Mouse (Mus musculus): ENCODE measurements around the gene Slco2a1. TPM values are rescaled to one million over a fixed set of nuclear protein-coding genes. Genes with fewer than 3 reads are reported as not detected.

Gene Slco2a1
- polyA plus RNA-seq, 1 experiment from 2014 or later: 1.8 TPM

DNA sequence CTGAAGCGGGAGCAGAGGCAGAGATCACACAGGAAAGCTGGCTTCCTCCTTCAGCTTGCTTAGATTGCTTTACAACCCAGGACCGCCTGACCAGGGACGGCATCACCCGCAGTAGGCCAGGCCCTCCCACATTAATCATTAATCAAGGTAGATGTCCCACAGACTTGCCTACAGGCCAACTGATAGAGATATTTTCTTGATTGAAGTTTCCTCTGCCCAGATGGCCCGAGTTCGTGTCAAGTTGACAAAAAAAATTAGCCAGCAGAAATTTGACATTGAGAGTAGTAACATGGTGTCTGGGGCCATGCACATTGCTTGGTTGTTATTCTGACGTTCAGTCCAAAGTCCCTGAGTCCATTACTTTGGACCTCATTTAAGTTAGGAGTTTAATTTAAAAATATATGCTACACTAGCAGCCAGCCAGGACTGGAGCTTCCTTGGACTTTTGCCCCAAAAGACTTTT lies 60.6 kb downstream of the Slco2a1 start:
- Histone ChIP-seq H3K36me3 (replicated peaks; ENCODE audit: control insufficient read depth, insufficient read depth, low read depth, low read length) (no peaks in the 10 kb centered on the region), H3K4me3 (ENCODE audit: low read depth, low read length) (no peak overlapping the region), H3K9ac (replicated peaks; ENCODE audit: low read length) (no peak overlapping the region), H3K4me1 (ENCODE audit: control insufficient read depth, insufficient read depth, low read length) (no peaks in the 10 kb centered on the region), H3K4me2 (ENCODE audit: low read depth, low read length) (no peak overlapping the region), H3K27me3 (ENCODE audit: control insufficient read depth, insufficient read depth, low read length) (no peaks in the 10 kb centered on the region), H3K27ac (replicated peaks; ENCODE audit: low read depth, low read length) (no peak overlapping the region), H3K9me3 (replicated peaks; ENCODE audit: control insufficient read depth, low read length) (no peaks in the 10 kb centered on the region)
- 83% methylated on average over 7 of the region's 7 CpGs for WGBS
- ATAC-seq (replicated peaks; ENCODE audit: insufficient number of reproducible peaks, low FRiP score, low TSS enrichment, low read depth) (no peak), DNase-seq (ENCODE audit: low spot score) (no peak)

DNA sequence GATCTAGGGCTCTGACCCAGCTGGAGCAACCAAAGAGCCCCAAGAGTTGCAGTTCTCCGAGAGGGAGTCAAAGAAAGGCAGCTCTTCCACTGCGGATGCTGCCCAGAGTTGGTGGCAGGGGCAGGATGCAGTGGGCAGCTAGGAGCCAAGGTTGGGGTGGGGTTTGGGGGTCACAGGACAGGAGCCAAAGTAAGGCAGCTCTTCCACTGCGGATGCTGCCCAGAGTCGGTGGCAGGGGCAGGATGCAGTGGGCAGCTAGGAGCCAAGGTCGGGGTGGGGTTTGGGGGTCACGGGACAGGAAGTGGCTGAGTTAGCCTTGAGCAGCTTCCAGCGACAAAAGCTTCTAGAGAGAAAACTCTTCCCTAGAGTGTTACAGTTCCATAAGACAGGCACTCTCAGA lies 65.3 kb downstream of the Slco2a1 start:
- Histone ChIP-seq H3K36me3 (replicated peaks; ENCODE audit: control insufficient read depth, insufficient read depth, low read depth, low read length) (no peaks in the 10 kb centered on the region), H3K27ac (replicated peaks; ENCODE audit: low read depth, low read length) (no peak overlapping the region), H3K27me3 (ENCODE audit: control insufficient read depth, insufficient read depth, low read length) (no peaks in the 10 kb centered on the region), H3K4me3 (ENCODE audit: low read depth, low read length) (no peak overlapping the region), H3K9me3 (replicated peaks; ENCODE audit: control insufficient read depth, low read length) (no peaks in the 10 kb centered on the region), H3K9ac (replicated peaks; ENCODE audit: low read length) (no peak overlapping the region), H3K4me1 (ENCODE audit: control insufficient read depth, insufficient read depth, low read length) (no peaks in the 10 kb centered on the region), H3K4me2 (ENCODE audit: low read depth, low read length) (no peak overlapping the region)
- no peak for DNase-seq (ENCODE audit: low spot score)
- WGBS: 62% methylated on average over 7 of the region's 7 CpGs
- ATAC-seq (replicated peaks; ENCODE audit: insufficient number of reproducible peaks, low FRiP score, low TSS enrichment, low read depth): no peak

DNA sequence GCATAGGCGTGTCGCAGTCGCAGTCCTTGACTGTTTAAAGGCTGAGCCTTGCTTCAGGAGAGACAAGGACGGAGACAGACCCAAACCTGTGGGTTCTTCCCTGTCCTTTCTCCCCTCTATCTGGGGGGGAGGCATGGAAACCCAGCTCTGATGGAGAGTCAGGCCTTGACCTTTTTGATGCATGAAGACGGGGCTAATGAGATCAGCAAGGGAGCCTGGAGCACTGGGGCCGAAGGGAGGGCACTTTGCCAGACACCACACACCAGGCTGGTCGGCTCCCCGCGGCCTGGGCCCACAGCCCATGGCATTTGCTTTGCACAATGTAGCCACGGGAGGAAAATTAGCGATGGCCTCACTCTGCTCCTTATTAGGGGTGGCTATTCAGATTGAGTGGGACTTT lies 66.5 kb downstream of the Slco2a1 start:
- Histone ChIP-seq H3K4me1 (ENCODE audit: control insufficient read depth, insufficient read depth, low read length) (no peaks in the 10 kb centered on the region), H3K9me3 (replicated peaks; ENCODE audit: control insufficient read depth, low read length) (no peaks in the 10 kb centered on the region), H3K27me3 (ENCODE audit: control insufficient read depth, insufficient read depth, low read length) (no peaks in the 10 kb centered on the region), H3K9ac (replicated peaks; ENCODE audit: low read length) (no peak overlapping the region), H3K4me2 (ENCODE audit: low read depth, low read length) (no peak overlapping the region), H3K4me3 (ENCODE audit: low read depth, low read length) (no peak overlapping the region), H3K36me3 (replicated peaks; ENCODE audit: control insufficient read depth, insufficient read depth, low read depth, low read length) (no peaks in the 10 kb centered on the region), H3K27ac (replicated peaks; ENCODE audit: low read depth, low read length) (no peak overlapping the region)
- ATAC-seq (replicated peaks; ENCODE audit: insufficient number of reproducible peaks, low FRiP score, low TSS enrichment, low read depth) (peak; percentile 62; the same call in 1 of the 2 replicates), DNase-seq (ENCODE audit: low spot score) (no peak)
- WGBS: 57% methylated on average over 11 of the region's 11 CpGs

- ATAC-seq (replicated peaks; ENCODE audit: insufficient number of reproducible peaks, low FRiP score, low TSS enrichment, low read depth): no peak
- WGBS: 92% methylated on average over 5 of the region's 5 CpGs
- DNase-seq (ENCODE audit: low spot score): no peak
These were observed 67.7 kb downstream of the Slco2a1 start for GRCm38 (mm10) chr9:103056164-103056563.

GRCm38 (mm10) chr9:103060551-103060950 lies 72.0 kb downstream of the Slco2a1 start:
- ATAC-seq (replicated peaks; ENCODE audit: insufficient number of reproducible peaks, low FRiP score, low TSS enrichment, low read depth) (no peak), DNase-seq (ENCODE audit: low spot score) (no peak)
- Histone ChIP-seq H3K4me3 (ENCODE audit: low read depth, low read length) (no peak overlapping the region), H3K4me2 (ENCODE audit: low read depth, low read length) (no peak overlapping the region), H3K36me3 (replicated peaks; ENCODE audit: control insufficient read depth, insufficient read depth, low read depth, low read length) (no peaks in the 10 kb centered on the region), H3K27ac (replicated peaks; ENCODE audit: low read depth, low read length) (no peak overlapping the region), H3K9ac (replicated peaks; ENCODE audit: low read length) (no peak overlapping the region), H3K4me1 (ENCODE audit: control insufficient read depth, insufficient read depth, low read length) (no peaks in the 10 kb centered on the region), H3K27me3 (ENCODE audit: control insufficient read depth, insufficient read depth, low read length) (no peaks in the 10 kb centered on the region), H3K9me3 (replicated peaks; ENCODE audit: control insufficient read depth, low read length) (no peaks in the 10 kb centered on the region)
- 77% methylated on average over 2 of the region's 2 CpGs for WGBS

More at GRCm38 (mm10) chr9:103056164-103056563, 67.7 kb downstream of the Slco2a1 start:
- Histone ChIP-seq H3K4me3 (ENCODE audit: low read depth, low read length) (no peak overlapping the region), H3K4me2 (ENCODE audit: low read depth, low read length) (no peak overlapping the region), H3K27ac (replicated peaks; ENCODE audit: low read depth, low read length) (no peak overlapping the region), H3K9me3 (replicated peaks; ENCODE audit: control insufficient read depth, low read length) (no peaks in the 10 kb centered on the region), H3K4me1 (ENCODE audit: control insufficient read depth, insufficient read depth, low read length) (no peaks in the 10 kb centered on the region), H3K27me3 (ENCODE audit: control insufficient read depth, insufficient read depth, low read length) (no peaks in the 10 kb centered on the region), H3K9ac (replicated peaks; ENCODE audit: low read length) (no peak overlapping the region), H3K36me3 (replicated peaks; ENCODE audit: control insufficient read depth, insufficient read depth, low read depth, low read length) (no peaks in the 10 kb centered on the region)

GRCm38 (mm10) chr9:103061471-103062053 lies 73.0 kb downstream of the Slco2a1 start:
- no peaks in the 10 kb centered on the region for H3K9me3 ChIP-seq (replicated peaks; ENCODE audit: control insufficient read depth, low read length)
- H3K4me1 ChIP-seq (ENCODE audit: control insufficient read depth, insufficient read depth, low read length): no peaks in the 10 kb centered on the region
- H3K4me3 ChIP-seq (ENCODE audit: low read depth, low read length): no peak overlapping the region
- no peaks in the 10 kb centered on the region for H3K27me3 ChIP-seq (ENCODE audit: control insufficient read depth, insufficient read depth, low read length)
- H3K4me2 ChIP-seq (ENCODE audit: low read depth, low read length): no peak overlapping the region
- 64% methylated on average over 5 of the region's 5 CpGs for WGBS
- DNase-seq (ENCODE audit: low spot score): no peak
- no peaks in the 10 kb centered on the region for H3K36me3 ChIP-seq (replicated peaks; ENCODE audit: control insufficient read depth, insufficient read depth, low read depth, low read length)
- H3K27ac ChIP-seq (replicated peaks; ENCODE audit: low read depth, low read length): no peak overlapping the region
- no peak for ATAC-seq (replicated peaks; ENCODE audit: insufficient number of reproducible peaks, low FRiP score, low TSS enrichment, low read depth)
- H3K9ac ChIP-seq (replicated peaks; ENCODE audit: low read length): no peak overlapping the region

DNA sequence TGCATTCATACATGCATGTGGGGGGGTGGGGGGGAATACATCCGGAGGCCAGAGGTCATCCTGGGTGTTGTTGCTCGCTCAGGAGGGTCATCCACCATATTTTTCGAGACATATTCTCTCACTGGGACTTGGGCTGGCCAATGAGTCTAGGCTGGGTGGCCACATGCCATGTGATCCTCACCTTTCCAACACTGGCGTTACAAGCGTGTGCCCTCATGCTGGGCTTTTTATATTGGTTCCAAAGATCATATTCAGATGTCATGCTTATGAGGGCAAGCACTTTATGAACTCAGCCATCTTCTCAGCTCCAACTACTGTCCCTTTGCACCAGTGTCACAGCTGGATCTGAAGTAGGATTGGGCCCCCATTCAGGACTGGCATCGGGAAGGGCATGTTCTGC lies 75.1 kb downstream of the Slco2a1 start:
- 89% methylated on average over 6 of the region's 6 CpGs for WGBS
- no peaks in the 10 kb centered on the region for H3K9me3 ChIP-seq (replicated peaks; ENCODE audit: control insufficient read depth, low read length)
- no peak overlapping the region for H3K4me2 ChIP-seq (ENCODE audit: low read depth, low read length)
- H3K27ac ChIP-seq (replicated peaks; ENCODE audit: low read depth, low read length): no peak overlapping the region
- ATAC-seq (replicated peaks; ENCODE audit: insufficient number of reproducible peaks, low FRiP score, low TSS enrichment, low read depth) (no peak), DNase-seq (ENCODE audit: low spot score) (no peak)
- no peaks in the 10 kb centered on the region for H3K27me3 ChIP-seq (ENCODE audit: control insufficient read depth, insufficient read depth, low read length)
- no peaks in the 10 kb centered on the region for H3K4me1 ChIP-seq (ENCODE audit: control insufficient read depth, insufficient read depth, low read length)
- no peak overlapping the region for H3K4me3 ChIP-seq (ENCODE audit: low read depth, low read length)
- H3K9ac ChIP-seq (replicated peaks; ENCODE audit: low read length): no peak overlapping the region
- no peaks in the 10 kb centered on the region for H3K36me3 ChIP-seq (replicated peaks; ENCODE audit: control insufficient read depth, insufficient read depth, low read depth, low read length)

DNA sequence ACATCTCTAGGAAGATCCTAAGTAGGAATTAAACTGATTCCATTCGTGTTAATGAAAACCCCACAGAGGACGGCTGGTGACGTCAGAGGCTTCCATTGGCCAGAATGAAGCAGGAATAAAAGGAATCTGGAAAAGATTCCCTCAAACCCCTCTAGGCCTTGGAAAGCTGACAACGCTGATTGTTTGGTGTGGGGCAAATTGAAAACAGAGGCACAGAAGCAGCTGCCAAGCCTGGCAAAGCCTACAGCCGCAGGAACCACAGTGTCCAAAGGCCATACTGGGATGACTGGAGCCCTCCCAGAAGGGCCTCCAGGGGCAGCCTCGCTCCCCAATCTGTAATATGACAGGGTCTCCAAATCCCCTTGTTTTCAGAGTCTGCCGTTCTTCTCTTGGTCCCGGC lies 78.3 kb downstream of the Slco2a1 start:
- DNase-seq (ENCODE audit: low spot score): peak; percentile 66
- no peak overlapping the region for H3K27ac ChIP-seq (replicated peaks; ENCODE audit: low read depth, low read length)
- H3K36me3 ChIP-seq (replicated peaks; ENCODE audit: control insufficient read depth, insufficient read depth, low read depth, low read length): no peaks in the 10 kb centered on the region
- no peaks in the 10 kb centered on the region for H3K27me3 ChIP-seq (ENCODE audit: control insufficient read depth, insufficient read depth, low read length)
- no peak overlapping the region for H3K4me3 ChIP-seq (ENCODE audit: low read depth, low read length)
- H3K9me3 ChIP-seq (replicated peaks; ENCODE audit: control insufficient read depth, low read length): no peaks in the 10 kb centered on the region
- no peak overlapping the region for H3K9ac ChIP-seq (replicated peaks; ENCODE audit: low read length)
- 55% methylated on average over 8 of the region's 8 CpGs for WGBS
- H3K4me2 ChIP-seq (ENCODE audit: low read depth, low read length): no peak overlapping the region
- no peaks in the 10 kb centered on the region for H3K4me1 ChIP-seq (ENCODE audit: control insufficient read depth, insufficient read depth, low read length)
- ATAC-seq (replicated peaks; ENCODE audit: insufficient number of reproducible peaks, low FRiP score, low TSS enrichment, low read depth): no peak
